Mouse (Mus musculus): ENCODE results near the gene Maml1.
A peak's percentile ranks its signal among the peaks of the same experiment; 100 is the strongest.

The Maml1 gene

DNA sequence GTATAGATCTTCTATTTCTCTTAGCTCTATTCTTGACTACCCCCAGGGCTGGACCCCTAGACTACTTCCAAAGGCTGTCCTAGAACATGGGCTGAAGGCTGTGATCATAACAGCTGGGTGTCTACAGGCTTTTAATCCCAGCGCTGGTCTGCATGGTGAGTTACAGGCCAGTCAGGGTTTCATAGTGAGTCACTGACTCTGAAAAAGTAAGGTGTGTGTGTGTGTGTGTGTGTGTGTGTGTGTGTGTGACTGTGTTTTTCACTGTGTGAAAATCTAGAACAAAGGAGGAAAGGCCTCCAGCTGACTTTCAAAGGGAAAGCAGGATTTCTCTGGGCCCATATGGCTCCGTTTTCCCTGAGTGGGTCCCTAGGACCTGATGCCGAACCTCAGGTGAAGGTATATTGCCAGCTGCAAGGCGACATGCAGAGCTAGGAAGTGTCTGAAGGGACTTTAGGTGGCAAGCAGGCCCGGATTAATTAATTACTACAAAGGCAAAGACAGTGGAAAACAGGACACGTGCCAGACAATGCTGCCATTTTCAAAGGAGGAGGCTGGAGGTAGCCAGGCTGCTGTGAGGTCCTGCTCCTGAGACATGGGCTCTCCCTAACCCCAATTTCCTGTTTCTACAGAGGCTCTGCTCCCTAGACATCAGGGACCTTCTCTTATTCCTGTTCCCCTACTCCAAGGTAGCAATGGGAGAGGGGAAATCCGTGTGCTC, 69.4 kb downstream of the Maml1 start:
- no peak for DNase-seq (ENCODE audit: low read depth, low spot score)

DNA sequence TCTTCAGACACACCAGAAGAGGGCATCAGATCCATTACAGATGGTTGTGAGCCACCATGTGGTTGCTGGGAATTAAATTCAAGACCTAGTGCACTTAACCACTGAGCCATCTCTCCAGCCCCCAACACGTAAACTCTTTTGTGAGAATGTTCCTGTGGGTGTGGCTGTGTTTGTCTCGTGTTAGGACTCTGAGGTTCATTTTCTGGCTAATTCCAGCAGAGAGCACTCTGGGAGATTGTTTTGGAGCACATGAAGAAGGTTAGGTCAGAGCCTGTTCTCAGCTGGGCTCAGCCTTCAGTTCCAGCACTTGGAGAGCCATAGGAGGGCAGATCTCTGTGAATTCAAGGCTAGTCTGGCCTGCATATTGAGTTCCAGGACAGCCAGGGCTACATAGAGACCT, 72.3 kb downstream of the Maml1 start:
- peak; percentile 83 for DNase-seq (ENCODE audit: low read depth, low spot score)

DNA sequence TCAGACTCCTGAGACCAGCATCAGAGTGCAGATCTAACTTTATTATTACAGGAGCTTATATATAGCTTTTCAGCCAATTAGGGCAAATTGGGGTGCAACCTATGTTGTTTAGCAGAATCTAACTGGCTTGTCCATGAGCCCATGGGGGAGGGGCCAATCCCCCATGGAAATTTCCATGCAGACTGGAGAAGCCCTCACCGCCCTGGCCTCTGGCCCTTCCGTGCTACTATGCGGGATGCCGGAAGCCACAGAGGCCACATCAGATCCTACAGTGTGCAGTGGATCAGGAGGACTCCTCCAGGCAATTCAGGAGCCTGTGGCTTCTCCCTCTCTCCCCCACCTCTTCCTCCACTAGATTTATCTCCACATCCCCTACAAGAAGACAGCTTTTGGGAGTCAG, 74.3 kb downstream of the Maml1 start:
- peak; percentile 78 for DNase-seq (ENCODE audit: low read depth, low spot score)

DNA sequence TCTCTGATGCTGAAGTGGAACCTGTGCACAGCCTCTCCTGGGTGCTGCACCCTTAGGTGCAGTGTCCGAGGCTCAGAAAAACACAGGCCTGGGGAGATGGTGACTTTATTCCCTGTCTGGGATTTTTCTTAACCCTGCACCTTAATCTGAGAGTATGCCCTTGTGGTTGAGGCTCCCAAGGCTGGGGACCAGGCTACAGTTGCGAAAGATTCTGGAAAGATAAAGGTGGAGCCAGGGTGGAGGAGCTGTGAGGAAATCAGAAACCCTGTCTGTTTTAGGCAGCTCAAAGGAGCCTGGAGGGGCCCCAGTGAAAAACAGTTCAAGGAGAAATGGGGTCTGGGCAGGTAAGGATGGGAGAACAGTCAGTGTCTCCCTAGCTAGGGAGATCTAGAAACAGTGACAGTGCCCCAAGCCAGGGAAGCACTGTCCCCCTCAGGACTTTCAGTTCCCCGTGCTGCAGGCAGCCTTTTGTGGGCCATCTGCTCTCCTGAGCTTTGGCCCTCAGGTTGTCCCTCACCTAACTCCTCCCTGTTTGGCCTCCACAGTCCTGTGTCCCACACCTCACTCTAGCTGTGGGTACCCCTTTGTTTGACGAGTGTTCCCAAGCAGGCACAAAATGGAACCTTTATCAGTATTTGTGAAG, 75.3 kb downstream of the Maml1 start:
- DNase-seq (ENCODE audit: low read depth, low spot score), result no peak

DNA sequence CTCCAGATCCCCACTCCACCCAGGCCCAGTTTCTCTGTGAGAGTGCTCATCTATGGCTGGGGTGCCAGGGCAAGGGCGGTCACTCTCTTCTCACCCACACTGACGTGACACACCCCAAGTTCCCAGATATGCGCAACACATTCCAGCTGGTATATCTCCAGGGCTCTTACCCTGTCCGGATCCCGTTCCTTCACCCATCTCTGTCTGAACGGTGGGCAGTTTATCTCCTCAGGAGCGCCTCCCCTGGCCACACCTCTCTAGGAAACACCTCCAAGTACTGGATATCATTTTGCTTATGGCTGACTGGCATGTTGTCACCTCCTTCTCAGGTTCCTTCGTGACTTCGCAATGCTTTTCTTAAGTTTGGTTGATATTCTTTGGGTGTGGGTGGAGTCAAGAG, 76.5 kb downstream of the Maml1 start:
- DNase-seq (ENCODE audit: low read depth, low spot score), result no peak

- DNase-seq (ENCODE audit: low read depth, low spot score), result no peak
These were observed 77.5 kb downstream of the Maml1 start for GRCm38 (mm10) chr11:50214631-50215030.

DNA sequence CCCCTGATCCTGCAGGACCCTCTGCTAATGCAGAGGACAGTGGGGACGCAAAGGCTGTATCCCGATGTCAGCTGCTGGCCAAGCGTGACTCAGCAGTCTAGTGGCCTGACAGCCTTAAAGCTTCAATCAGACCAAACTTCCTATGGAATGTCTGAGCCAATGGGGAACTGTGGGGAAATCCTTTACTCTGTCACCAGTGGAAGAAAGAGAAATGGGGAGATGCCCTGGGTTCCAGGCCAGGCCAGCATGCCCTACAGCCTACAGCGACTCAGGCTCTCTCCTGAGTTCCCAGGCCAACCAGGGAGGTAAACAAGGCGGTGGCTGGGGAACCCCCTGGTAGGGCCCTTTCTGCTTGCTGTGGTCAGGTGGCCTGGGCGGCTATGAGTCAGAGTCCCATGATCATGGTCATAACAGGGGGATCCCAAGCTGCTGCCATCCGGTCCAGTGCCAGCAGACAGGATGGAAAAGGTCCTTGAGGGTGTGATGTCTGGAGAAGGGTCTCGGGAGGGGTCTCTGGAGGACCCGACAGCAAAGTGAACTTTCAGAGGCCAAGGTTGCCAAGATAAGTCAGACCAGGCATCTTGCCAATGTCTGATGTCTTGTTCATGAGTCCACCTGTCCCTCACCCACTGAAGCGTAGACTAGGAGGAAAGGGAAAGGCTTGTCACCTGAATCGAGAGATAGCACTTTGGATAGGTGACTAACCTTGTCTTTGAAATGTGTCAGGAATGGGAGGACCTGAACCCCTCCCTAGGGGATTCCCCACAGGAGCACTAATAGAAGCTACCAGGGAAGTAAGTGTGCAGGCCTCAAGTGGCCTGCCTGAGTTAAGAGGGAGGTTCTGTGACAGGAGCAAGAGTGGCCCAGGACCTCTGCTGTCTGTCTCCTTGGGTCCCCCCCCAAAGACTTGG, 79.0 kb downstream of the Maml1 start:
- peak; percentile 70 for DNase-seq (ENCODE audit: low read depth, low spot score)

GRCm38 (mm10) chr11:50212060-50212739, 79.9 kb downstream of the Maml1 start:
- no peak for DNase-seq (ENCODE audit: low read depth, low spot score)

DNA sequence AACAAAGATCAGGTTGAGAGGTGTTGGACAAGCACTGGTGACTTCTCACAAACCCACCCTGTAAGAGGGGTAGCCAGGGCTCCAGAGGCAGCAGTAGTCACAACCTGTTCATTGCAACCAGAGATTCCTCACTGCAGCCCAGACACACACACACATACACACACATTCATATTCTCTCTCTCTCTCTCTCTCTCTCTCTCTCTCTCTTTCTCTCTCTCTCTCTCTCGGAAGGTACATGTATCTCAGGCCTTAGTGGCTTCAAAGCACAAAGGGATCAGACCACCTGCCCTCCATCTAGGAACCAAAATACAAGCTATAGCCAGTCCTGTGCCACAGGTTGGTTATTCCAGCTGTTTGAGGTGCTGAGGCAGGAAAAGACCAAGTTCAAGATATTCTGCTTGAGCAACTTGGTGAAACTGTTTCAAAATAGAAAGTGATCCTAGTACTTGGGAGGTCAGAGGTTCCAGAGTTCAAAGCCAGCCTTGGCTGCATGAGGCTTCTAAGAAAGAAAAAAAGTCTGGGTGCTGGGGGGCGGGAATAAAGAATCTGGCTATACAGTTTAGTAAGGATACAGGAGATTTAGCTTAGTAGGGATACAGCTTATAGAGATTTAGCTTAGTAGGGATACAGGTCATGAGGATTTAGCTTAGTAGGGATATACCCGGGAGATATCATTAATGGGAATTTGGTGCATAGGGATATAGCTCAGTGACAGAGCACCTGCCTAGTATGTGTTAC, 80.6 kb downstream of the Maml1 start:
- no peak for DNase-seq (ENCODE audit: low read depth, low spot score)

- DNase-seq (ENCODE audit: low read depth, low spot score), result peak; percentile 81
These were observed 81.5 kb downstream of the Maml1 start, which contains the start of the genes Sqstm1 and Mgat4b for GRCm38 (mm10) chr11:50210505-50211151. Sqstm1 (minus strand) TSS chr11:50210827. Mgat4b (plus strand) TSS chr11:50210890.

- DNase-seq (ENCODE audit: low read depth, low spot score), result peak; percentile 94
These were observed 82.0 kb downstream of the Maml1 start for GRCm38 (mm10) chr11:50210101-50210504.

DNA sequence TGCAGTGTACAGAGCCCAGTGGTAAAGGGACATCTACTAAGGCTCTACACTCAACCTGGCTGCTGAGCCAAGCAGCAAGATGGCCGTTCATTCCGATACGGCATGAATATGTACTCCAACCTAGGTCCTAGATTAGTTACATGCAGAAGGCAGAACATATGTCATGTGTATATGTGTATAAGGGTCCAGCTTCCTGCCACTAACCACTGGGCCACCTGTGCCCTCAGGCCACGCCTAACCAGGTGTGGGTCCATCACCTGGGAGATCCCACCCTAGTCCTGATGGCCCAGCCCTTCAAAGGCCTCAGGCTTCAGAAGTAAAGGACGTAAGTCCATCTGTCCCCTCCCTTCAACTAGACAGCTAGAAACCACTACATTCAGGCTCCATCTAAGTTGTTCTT, 84.1 kb downstream of the Maml1 start:
- no peak for DNase-seq (ENCODE audit: low read depth, low spot score)

DNA sequence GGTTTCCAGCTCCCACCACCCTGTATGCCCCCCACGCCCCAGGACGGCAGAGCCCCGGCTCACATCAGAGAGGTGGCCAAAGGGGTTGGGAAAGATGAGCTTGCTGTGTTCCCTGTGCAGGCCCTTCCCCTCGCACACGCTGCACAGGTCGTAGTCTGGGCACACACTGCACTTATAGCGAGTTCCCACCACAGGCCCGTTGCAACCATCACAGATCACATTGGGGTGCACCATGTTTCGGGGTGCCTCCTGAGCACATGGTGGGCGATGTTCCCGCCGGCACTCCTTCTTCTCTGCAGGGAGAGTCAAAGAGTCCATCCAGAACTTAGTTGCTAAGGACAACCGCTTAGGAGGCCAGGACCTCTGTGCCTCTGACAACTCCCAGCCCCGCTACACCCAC, 84.8 kb downstream of the Maml1 start:
- DNase-seq (ENCODE audit: low read depth, low spot score), result no peak

GRCm38 (mm10) chr11:50206037-50206436, 86.1 kb downstream of the Maml1 start:
- no peak for DNase-seq (ENCODE audit: low read depth, low spot score)
